Mouse (Mus musculus): ENCODE results near the gene Cpsf6.

The Cpsf6 gene

GRCm38 (mm10) chr10:117413562-117414527 lies 34.0 kb upstream of the Cpsf6 start:
- peak; percentile 37 for DNase-seq

GRCm38 (mm10) chr10:117412474-117413057 lies 32.8 kb upstream of the Cpsf6 start:
- DNase-seq = no peak

GRCm38 (mm10) chr10:117411716-117412473 lies 32.1 kb upstream of the Cpsf6 start:
- DNase-seq = no peak

GRCm38 (mm10) chr10:117411131-117411530 lies 31.3 kb upstream of the Cpsf6 start:
- no peak for DNase-seq

- no peak for DNase-seq
Measured at GRCm38 (mm10) chr10:117410481-117411048, 30.8 kb upstream of the Cpsf6 start.

GRCm38 (mm10) chr10:117409373-117410354 lies 29.8 kb upstream of the Cpsf6 start:
- no peak for DNase-seq

GRCm38 (mm10) chr10:117408545-117409372 lies 28.9 kb upstream of the Cpsf6 start:
- no peak for DNase-seq

GRCm38 (mm10) chr10:117407734-117408288 lies 28.0 kb upstream of the Cpsf6 start:
- no peak for DNase-seq

- DNase-seq = no peak
Measured at GRCm38 (mm10) chr10:117406843-117407733, 27.3 kb upstream of the Cpsf6 start.

GRCm38 (mm10) chr10:117406283-117406588 lies 26.4 kb upstream of the Cpsf6 start:
- DNase-seq = no peak

GRCm38 (mm10) chr10:117405526-117406282 lies 25.9 kb upstream of the Cpsf6 start:
- no peak for DNase-seq

- no peak for DNase-seq
Measured at GRCm38 (mm10) chr10:117404384-117404783, 24.6 kb upstream of the Cpsf6 start.

- no peak for DNase-seq
Measured at GRCm38 (mm10) chr10:117403344-117403953, 23.6 kb upstream of the Cpsf6 start.

- peak; percentile 25 for DNase-seq
Measured at GRCm38 (mm10) chr10:117402403-117403333, 22.9 kb upstream of the Cpsf6 start.

GRCm38 (mm10) chr10:117401364-117401763 lies 21.5 kb upstream of the Cpsf6 start:
- no peak for DNase-seq

- DNase-seq = no peak
Measured at GRCm38 (mm10) chr10:117400246-117400954, 20.6 kb upstream of the Cpsf6 start.

- DNase-seq = no peak
Measured at GRCm38 (mm10) chr10:117399839-117400238, 20.0 kb upstream of the Cpsf6 start.
